Mouse (Mus musculus) forebrain, embryonic 10.5 days (tissue): Measurements from ENCODE around the gene Rap1gap2. TPM values are rescaled to one million over a fixed set of nuclear protein-coding genes. Genes with fewer than 3 reads are reported as not detected.

Source experiments
- DNase-seq: peaks from one replicate; pipeline ENCODE4 v3.0.0-alpha.2; 2017; ENCODE audit warnings: low spot score; ENCODE audit errors: extremely low spot score
- H3K27ac ChIP-seq: fragments of 300-500 bp; sonication (generic); 2 replicates; pipeline ENCODE4 v1.5.1; 2016; ENCODE audit warnings: mild to moderate bottlenecking
- H3K27me3 ChIP-seq: fragments of 300-500 bp; sonication (generic); 2 replicates; pipeline ENCODE4 v1.6.1; 2016; ENCODE audit warnings: mild to moderate bottlenecking; ENCODE audit not compliant: poor library complexity, severe bottlenecking
- H3K36me3 ChIP-seq: fragments of 300-500 bp; sonication (generic); replicated peaks from 2 replicates; pipeline ENCODE4 v1.6.1; 2016; ENCODE audit warnings: mild to moderate bottlenecking, moderate library complexity
- H3K4me1 ChIP-seq: fragments of 300-500 bp; sonication (generic); 2 replicates; pipeline ENCODE4 v1.6.1; 2016
- H3K4me3 ChIP-seq: fragments of 300-500 bp; sonication (generic); 2 replicates; pipeline ENCODE4 v1.5.1; 2016; ENCODE audit warnings: mild to moderate bottlenecking, moderate library complexity
- H3K9me3 ChIP-seq: fragments of 300-500 bp; sonication (generic); 2 replicates; pipeline ENCODE4 v1.6.1; 2016; ENCODE audit warnings: mild to moderate bottlenecking, moderate library complexity
- WGBS: fragments of 180-500 bp; shearing (Covaris S2); methylation state at CpG from one replicate; pipeline ENCODE4 v1.1.7; 2016; 5-methylcytosine and 5-hydroxymethylcytosine counted together
- polyA plus RNA-seq: library from polyadenylated mRNA; unstranded; fragments of >200 nt; fragmentation: Nextera tagmentation; extraction: Ambion mirVana; gene quantifications from 2 replicates; pipeline ENCODE4 v1.2.1, GENCODE M21; 2016

Gene Rap1gap2
- polyA plus RNA-seq, 1 experiment from 2014 or later, result 0.66 TPM

DNA sequence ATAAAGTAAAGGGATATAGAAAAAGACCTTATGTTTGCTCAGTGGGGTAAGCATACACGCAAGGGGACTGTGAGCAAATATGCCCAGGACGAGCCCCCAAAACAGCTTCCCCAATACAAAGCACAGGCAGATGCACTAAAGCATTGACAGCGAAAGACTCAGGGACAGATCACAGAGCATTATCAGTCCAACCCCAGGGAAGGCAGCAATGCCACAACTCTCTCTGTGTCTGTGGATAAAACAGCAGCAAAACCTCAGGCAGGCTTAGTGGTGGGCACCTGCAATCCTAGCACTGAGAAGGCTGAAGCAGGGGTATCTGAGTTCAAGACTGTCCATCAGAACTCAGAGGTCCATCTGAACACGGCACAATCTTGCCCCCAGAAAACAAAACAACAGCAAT, 73.4 kb downstream of the Rap1gap2 start:
- no peaks in the 10 kb centered on the region; the same call in 1 of the 2 replicates for H3K27me3 ChIP-seq

DNA sequence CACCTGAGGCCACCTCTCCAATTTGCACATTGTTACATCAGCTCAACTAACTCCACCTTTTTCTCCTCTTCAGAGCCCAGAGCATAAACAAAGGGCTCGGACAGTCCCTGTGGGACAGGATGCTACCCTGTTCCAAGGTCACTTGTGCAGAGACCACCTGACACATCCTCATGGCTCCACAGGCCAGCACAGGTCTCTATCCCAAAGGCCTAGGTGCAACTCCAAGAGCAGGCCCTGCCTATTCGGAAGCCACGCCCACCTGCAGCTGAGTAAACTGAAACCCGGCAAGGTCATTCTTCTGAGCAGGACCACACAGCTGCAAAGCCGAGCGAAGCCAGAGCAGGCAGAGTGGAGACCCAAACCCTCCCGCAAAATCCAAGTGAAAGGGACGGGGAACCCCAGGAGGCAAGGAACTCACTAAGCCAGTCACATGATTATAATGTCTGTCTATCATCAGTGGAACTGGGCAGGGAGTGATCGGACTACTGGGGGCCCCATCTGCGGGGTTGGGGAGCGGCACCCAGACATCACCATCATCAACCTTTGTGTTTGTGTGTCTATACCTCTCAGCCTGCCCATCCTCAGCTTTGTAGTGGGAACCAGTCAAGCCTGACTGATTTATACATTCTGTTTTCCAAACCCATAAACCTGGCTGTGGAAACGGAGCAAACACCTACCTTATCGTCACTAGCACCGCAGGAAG, 74.4 kb downstream of the Rap1gap2 start:
- 39% methylated on average over 14 of the region's 14 CpGs for WGBS
- peak; percentile 45 for DNase-seq
- H3K4me3 ChIP-seq, result no peak overlapping the region
- H3K9me3 ChIP-seq, result no peaks in the 10 kb centered on the region
- no peaks in the 10 kb centered on the region; the same call in 1 of the 2 replicates for H3K27me3 ChIP-seq
- no peak overlapping the region for H3K27ac ChIP-seq
- peaks cover 24% of the 10 kb centered on the region for H3K4me1 ChIP-seq
- no peaks in the 10 kb centered on the region for H3K36me3 ChIP-seq

More for the DNA sequence above, 73.4 kb downstream of the Rap1gap2 start:
- Histone ChIP-seq H3K27ac (no peak overlapping the region), H3K4me1 (peaks cover 13% of the 10 kb centered on the region), H3K9me3 (no peaks in the 10 kb centered on the region), H3K4me3 (no peak overlapping the region), H3K36me3 (no peaks in the 10 kb centered on the region)
- no peak for DNase-seq
- 91% methylated on average over 4 of the region's 4 CpGs for WGBS

DNA sequence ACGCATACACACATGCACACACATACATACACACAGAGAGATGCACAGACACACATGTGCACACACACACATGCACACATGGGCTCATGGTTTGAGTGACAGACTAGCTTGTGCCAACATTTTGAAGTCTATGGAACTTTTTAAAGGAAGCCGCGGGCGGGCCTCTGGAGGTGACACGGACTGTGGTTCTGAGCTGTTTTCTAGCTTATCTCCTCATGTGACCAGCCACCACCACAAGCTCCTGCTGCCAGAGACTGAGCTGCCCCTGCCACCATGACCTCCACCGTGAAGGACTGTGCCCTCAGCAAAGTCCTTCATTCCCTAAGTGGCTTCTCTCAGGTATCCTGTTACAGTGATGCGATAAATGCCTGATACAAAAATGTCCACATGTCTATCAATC, 76.3 kb downstream of the Rap1gap2 start:
- no peaks in the 10 kb centered on the region; the same call in 1 of the 2 replicates for H3K27me3 ChIP-seq
- no peak overlapping the region for H3K4me3 ChIP-seq
- no peak for DNase-seq
- no peak overlapping the region for H3K27ac ChIP-seq
- H3K4me1 ChIP-seq, result peaks cover 26% of the 10 kb centered on the region
- H3K9me3 ChIP-seq, result no peaks in the 10 kb centered on the region
- no peaks in the 10 kb centered on the region for H3K36me3 ChIP-seq
- 92% methylated on average over 7 of the region's 7 CpGs for WGBS

DNA sequence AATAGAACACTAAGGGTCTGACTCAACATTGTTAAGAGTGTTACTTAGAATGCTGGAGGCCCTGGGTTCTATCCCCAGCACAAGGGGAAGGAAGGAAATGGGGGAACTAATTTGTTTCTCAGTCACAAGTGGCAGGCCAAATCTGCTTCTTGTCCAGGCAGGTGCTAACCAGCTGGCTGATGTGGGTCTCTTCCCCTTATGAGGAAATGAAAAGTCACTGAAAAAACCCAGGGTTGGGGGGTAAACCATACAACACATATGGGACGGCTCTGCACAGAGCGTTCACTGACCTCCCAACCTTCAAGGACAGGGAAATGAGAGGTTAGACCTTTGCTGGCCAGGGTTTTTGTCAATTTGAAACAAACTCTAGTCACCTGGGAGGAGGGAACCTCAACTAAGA, 77.7 kb downstream of the Rap1gap2 start:
- Histone ChIP-seq H3K27ac (no peak overlapping the region), H3K4me3 (no peak overlapping the region), H3K36me3 (no peaks in the 10 kb centered on the region), H3K27me3 (peaks cover 10% of the 10 kb centered on the region), H3K4me1 (peaks cover 26% of the 10 kb centered on the region), H3K9me3 (no peaks in the 10 kb centered on the region)
- no peak for DNase-seq
- WGBS, result 96% methylated on average over 2 of the region's 2 CpGs

GRCm38 (mm10) chr11:74532401-74532800, 78.3 kb downstream of the Rap1gap2 start:
- no peak overlapping the region for H3K4me3 ChIP-seq
- no peaks in the 10 kb centered on the region for H3K36me3 ChIP-seq
- no peaks in the 10 kb centered on the region for H3K9me3 ChIP-seq
- 0 out of 2 replicates have a peak overlapping the region, but pooled peaks have one; percentile 51 for H3K27ac ChIP-seq
- WGBS, result 81% methylated on average over 4 of the region's 4 CpGs
- DNase-seq, result no peak
- peaks cover 26% of the 10 kb centered on the region for H3K4me1 ChIP-seq
- H3K27me3 ChIP-seq, result peaks cover 17% of the 10 kb centered on the region

DNA sequence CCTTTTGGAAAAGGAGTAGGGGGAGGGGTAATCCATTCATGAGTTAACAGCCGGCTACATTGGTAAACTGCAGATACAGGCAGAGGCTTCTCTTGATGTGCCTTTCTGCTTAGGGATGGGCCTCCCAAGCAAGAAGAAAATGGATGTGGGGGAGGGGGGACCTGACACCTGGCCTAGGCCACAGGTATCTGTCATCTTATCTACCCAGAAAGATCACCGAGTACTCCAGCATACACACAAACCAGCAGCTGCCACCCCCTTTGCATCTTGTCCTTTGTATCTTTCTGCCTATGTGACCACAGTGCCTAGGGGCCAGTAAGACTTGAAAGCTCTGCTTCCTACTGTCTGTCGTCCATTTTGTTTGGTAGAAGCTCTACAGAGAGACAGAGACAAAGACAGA, 79.0 kb downstream of the Rap1gap2 start:
- H3K27me3 ChIP-seq, result peaks cover 24% of the 10 kb centered on the region

GRCm38 (mm10) chr11:74529803-74530202, 80.9 kb downstream of the Rap1gap2 start:
- Histone ChIP-seq H3K27ac (no peak overlapping the region), H3K4me3 (no peak overlapping the region), H3K9me3 (no peaks in the 10 kb centered on the region), H3K36me3 (no peaks in the 10 kb centered on the region), H3K27me3 (peaks cover 43% of the 10 kb centered on the region), H3K4me1 (peaks cover 22% of the 10 kb centered on the region)
- DNase-seq, result peak; percentile 45
- 58% methylated on average over 4 of the region's 4 CpGs for WGBS

More for the DNA sequence above, 79.0 kb downstream of the Rap1gap2 start:
- peaks cover 28% of the 10 kb centered on the region for H3K4me1 ChIP-seq
- DNase-seq, result no peak
- H3K27ac ChIP-seq, result 0 out of 2 replicates have a peak overlapping the region, but pooled peaks have one; percentile 51
- H3K4me3 ChIP-seq, result no peak overlapping the region
- H3K9me3 ChIP-seq, result no peaks in the 10 kb centered on the region
- no peaks in the 10 kb centered on the region for H3K36me3 ChIP-seq
- 25% methylated on average over 3 of the region's 3 CpGs for WGBS

DNA sequence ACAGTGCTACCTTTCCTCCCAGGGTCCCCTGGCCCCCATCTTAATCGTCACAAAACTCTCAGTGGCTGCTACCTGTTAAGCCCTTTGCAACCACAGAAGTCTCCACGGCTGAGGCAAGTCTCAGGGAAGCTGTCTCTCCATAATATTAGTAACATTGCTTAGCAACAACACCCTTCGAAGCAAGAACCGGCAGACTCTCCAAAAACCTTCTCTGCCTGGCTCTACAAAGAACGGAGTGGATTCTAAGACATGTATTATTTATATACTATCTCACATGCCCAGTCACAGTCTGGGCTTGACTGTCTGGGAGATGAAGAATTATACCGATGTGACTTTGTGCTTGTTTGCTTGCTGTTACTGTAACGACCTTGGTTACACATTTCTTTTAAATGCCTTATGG, 83.2 kb downstream of the Rap1gap2 start:
- H3K4me1 ChIP-seq, result peaks cover 40% of the 10 kb centered on the region
- DNase-seq, result no peak
- H3K36me3 ChIP-seq, result no peaks in the 10 kb centered on the region
- H3K27ac ChIP-seq, result no peak overlapping the region
- no peak overlapping the region for H3K4me3 ChIP-seq
- peaks cover 65% of the 10 kb centered on the region for H3K27me3 ChIP-seq
- no peaks in the 10 kb centered on the region for H3K9me3 ChIP-seq
- 73% methylated on average over 7 of the region's 7 CpGs for WGBS

DNA sequence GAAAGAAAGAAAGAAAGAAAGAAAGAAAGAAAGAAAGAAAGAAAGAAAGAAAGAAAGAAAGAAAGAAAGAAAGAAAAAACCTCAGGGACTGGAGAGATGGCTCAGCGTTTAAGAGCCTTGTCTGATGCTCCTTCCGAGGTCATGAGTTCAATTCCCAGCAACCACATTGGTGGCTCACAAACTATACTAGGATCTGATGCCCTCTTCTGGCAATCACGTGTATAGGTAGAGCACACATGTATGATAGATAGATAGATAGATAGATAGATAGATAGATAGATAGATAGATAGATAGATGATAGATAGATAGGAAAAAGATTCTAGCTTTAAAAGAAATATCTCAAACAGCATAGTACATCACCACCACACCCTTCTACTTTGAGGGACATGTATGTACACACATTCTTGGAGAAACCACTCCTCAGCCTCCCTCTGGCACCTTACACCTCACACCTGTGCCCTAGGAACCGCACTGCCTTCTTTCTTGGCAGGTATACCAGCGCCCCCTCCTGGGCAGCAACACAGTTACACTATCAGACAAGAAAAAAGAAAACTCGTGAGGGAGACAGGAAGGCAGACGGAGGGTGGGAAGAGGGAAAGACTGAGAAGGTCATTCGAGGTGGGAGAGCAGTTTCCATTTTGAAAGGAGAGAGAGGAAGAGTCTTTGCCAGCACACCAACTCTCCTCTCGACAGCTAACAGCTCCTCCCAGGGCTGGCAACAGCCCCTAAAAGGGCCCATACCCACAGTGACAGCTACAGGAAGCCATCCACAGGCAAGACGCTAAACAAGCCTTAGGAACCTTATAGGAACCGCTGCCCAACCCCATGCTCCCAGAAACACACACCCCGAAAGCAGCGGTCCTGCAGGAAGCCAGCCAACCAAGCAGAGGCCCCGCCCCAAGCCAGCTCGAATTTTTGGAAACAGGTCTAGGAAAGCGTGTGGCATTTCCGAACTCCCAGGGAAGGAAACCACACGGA, 84.2 kb downstream of the Rap1gap2 start:
- Histone ChIP-seq H3K27me3 (peaks cover 76% of the 10 kb centered on the region), H3K9me3 (no peaks in the 10 kb centered on the region), H3K4me1 (peaks cover 38% of the 10 kb centered on the region), H3K27ac (no peak overlapping the region), H3K36me3 (no peaks in the 10 kb centered on the region), H3K4me3 (peak overlapping the region; percentile 25)
- DNase-seq, result peak; percentile 30
- WGBS, result 23% methylated on average over 18 of the region's 18 CpGs

DNA sequence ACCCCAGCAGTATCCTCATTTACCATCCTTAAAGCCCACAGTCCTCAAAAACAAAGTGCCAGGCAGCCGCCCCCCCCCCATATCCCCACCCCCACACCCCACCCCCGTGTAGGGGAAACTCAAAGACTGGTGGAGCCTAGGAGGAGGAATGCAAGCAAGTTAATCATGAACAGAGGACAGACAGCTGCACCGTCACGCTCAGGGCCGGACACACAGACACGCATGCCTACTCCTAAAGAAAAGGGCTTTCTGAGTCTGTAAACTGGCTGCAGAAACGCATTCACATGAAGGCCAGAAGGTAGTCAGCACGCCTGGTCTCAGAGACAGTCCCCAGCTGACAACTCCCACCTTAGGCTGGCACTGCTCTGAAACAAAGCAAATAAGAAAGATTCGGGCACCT, 85.1 kb downstream of the Rap1gap2 start:
- 68% methylated on average over 9 of the region's 9 CpGs for WGBS
- H3K36me3 ChIP-seq, result no peaks in the 10 kb centered on the region
- DNase-seq, result no peak
- no peak overlapping the region for H3K27ac ChIP-seq
- no peak overlapping the region for H3K4me3 ChIP-seq
- no peaks in the 10 kb centered on the region for H3K9me3 ChIP-seq
- H3K4me1 ChIP-seq, result peaks cover 35% of the 10 kb centered on the region
- peaks cover 85% of the 10 kb centered on the region for H3K27me3 ChIP-seq

GRCm38 (mm10) chr11:74525205-74525604, 85.5 kb downstream of the Rap1gap2 start:
- Histone ChIP-seq H3K4me1 (peaks cover 35% of the 10 kb centered on the region), H3K36me3 (no peaks in the 10 kb centered on the region), H3K27ac (no peak overlapping the region), H3K9me3 (no peaks in the 10 kb centered on the region), H3K4me3 (no peak overlapping the region), H3K27me3 (peaks cover 89% of the 10 kb centered on the region)
- 92% methylated on average over 7 of the region's 7 CpGs for WGBS
- DNase-seq, result no peak

- no peaks in the 10 kb centered on the region for H3K9me3 ChIP-seq
- H3K27me3 ChIP-seq, result peaks cover 98% of the 10 kb centered on the region
- H3K4me3 ChIP-seq, result no peak overlapping the region
- 51% methylated on average over 9 of the region's 9 CpGs for WGBS
- H3K27ac ChIP-seq, result no peak overlapping the region
- no peak for DNase-seq
- H3K36me3 ChIP-seq, result no peaks in the 10 kb centered on the region
- H3K4me1 ChIP-seq, result peaks cover 35% of the 10 kb centered on the region
These were observed 86.4 kb downstream of the Rap1gap2 start for GRCm38 (mm10) chr11:74524050-74524965.
